10 mouse cellular contexts compared by ENCODE assay signal in the genomic region with DNA sequence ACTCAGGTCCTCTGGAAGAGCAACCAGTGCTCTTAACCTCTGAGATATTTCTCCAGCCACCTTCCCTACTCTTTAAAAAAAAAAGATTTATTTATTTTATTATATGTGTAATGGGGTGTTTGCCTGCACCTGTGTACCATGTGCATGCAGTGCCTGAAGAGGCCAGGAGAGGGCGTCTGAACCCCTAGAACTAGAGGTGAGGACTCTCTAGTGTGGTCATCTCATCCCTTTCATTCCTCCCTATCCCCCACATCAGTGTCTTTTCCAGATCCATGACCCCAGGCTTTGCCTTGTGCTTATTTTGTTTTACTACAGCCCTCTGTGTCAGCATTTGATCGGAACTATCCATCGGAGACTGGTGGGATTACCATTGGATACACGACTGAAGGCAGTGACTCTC. TPM values are rescaled to one million over a fixed set of nuclear protein-coding genes. Genes with fewer than 3 reads are reported as not detected.
DNase-seq lines count a peak whose midpoint lies in the region.
"Had no signal": no experiment of that assay in that cellular context is flagged by ENCODE, and none has a peak within 500 bp of the region (broad histone marks: within the 10 kb centered on the region; RNA-seq: fewer than 3 reads in every experiment).

No protein-coding gene starts in this region.

- H3K27me3 ChIP-seq in forebrain, embryonic 10.5 days (ENCODE audit: poor library complexity, severe bottlenecking) = no peaks in the 10 kb centered on the region
- H3K27me3 ChIP-seq: embryonic facial prominence, embryonic 12.5 days had no signal

- 58% methylated on average over 4 of the region's 4 CpGs for WGBS in forebrain, embryonic 10.5 days

- intact Hi-C loops in left cerebral cortex, postnatal 4 days (cut with DNase I) = no loop called here
- intact Hi-C loops in left cerebral cortex, postnatal 36 days (cut with DNase I) = no loop called here

- H3K4me1 ChIP-seq in forebrain, embryonic 10.5 days = peaks cover 7% of the 10 kb centered on the region

- H3K36me3 ChIP-seq in forebrain, embryonic 10.5 days (replicated peaks) = no peaks in the 10 kb centered on the region
- H3K36me3 ChIP-seq: embryonic facial prominence, embryonic 12.5 days had no signal

- peak; percentile 30 for DNase-seq in left cerebral cortex, postnatal 4 days
- no peak for DNase-seq in left cerebral cortex, postnatal 36 days (ENCODE audit: low spot score in 2 of 2)
- peak; percentile 16 for DNase-seq in T-cell, adult 2 months (ENCODE audit: low spot score)
- DNase-seq in cerebellum, adult 9-11 months = peak; percentile 67
- DNase-seq in retina, postnatal 1 day = peak; percentile 43
- DNase-seq in forebrain, embryonic 10.5 days (ENCODE audit: extremely low spot score, low spot score) = no peak
- DNase-seq in layer of hippocampus, adult 18-20 months (ENCODE audit: low spot score in 2 of 2) = no peak

- no peak overlapping the region for H3K4me3 ChIP-seq in forebrain, embryonic 10.5 days
- H3K4me3 ChIP-seq: embryonic facial prominence, embryonic 12.5 days had no signal

- H3K9me3 ChIP-seq in forebrain, embryonic 10.5 days = no peaks in the 10 kb centered on the region
- H3K9me3 ChIP-seq: embryonic facial prominence, embryonic 12.5 days had no signal

- H3K27ac ChIP-seq in forebrain, embryonic 10.5 days = no peak overlapping the region
- H3K27ac ChIP-seq: embryonic facial prominence, embryonic 12.5 days had no signal

RNA-seq across cellular contexts. Expression of a gene that starts 5.2 kb away (rescaled TPM):
- total RNA-seq in left cerebral cortex, postnatal 4 days (2021) = 10 to 100 TPM in 1 of 2 experiments, 1 to 10 TPM in 1; 9.2 to 10.8 TPM
- total RNA-seq in left cerebral cortex, postnatal 36 days (2021) = 10 to 100 TPM; 31.2 to 37.7 TPM
- 0.07 and 0.12 TPM in 2 replicates for polyA plus RNA-seq in forebrain, embryonic 10.5 days (2016; fragmentation: Nextera tagmentation; extraction: Ambion mirVana)
- total RNA-seq in layer of hippocampus, adult 18-20 months (2021) = 10 to 100 TPM; 22.1 to 24.5 TPM

RNA-seq across cellular contexts. Expression of a gene that starts 18.3 kb away (rescaled TPM):
- total RNA-seq in left cerebral cortex, postnatal 4 days (2021) = 100 to 1,000 TPM; 136 to 140 TPM
- 10 to 100 TPM; 53.0 to 65.2 TPM for total RNA-seq in left cerebral cortex, postnatal 36 days (2021)
- 322 and 372 TPM in 2 replicates for polyA plus RNA-seq in forebrain, embryonic 10.5 days (2016; fragmentation: Nextera tagmentation; extraction: Ambion mirVana)
- total RNA-seq in layer of hippocampus, adult 18-20 months (2021) = 10 to 100 TPM; 54.5 to 55.7 TPM

RNA-seq across cellular contexts. Expression of a gene that starts 35.9 kb away (rescaled TPM):
- total RNA-seq in left cerebral cortex, postnatal 4 days (2021) = not detected
- not detected for total RNA-seq in left cerebral cortex, postnatal 36 days (2021)
- polyA plus RNA-seq in forebrain, embryonic 10.5 days (2016; fragmentation: Nextera tagmentation; extraction: Ambion mirVana) = not detected in 2 replicates
- total RNA-seq in layer of hippocampus, adult 18-20 months (2021) = not detected
- polyA plus RNA-seq: large intestine, adult 2 months; neural tube, embryonic 14.5 days had no signal

Comparison
In these comparisons a context has a peak if more than half of its experiments do, and no peak if none do; other contexts are left out.
1. DNase-seq: peak in left cerebral cortex, postnatal 4 days (single experiment), T-cell, adult 2 months (single experiment), cerebellum, adult 9-11 months (single experiment) and retina, postnatal 1 day (single experiment); none in left cerebral cortex, postnatal 36 days (0 of 2), forebrain, embryonic 10.5 days (single experiment) and layer of hippocampus, adult 18-20 months (0 of 2).